Mouse (Mus musculus) intestine, embryonic 15.5 days (tissue): Measurements from ENCODE around the gene Sestd1. TPM values are rescaled to one million over a fixed set of nuclear protein-coding genes. Genes with fewer than 3 reads are reported as not detected.

ENCODE experiments used
- ATAC-seq: fragments of 200-750 bp; cut with Nextera tagmentation; 2 replicates; pipeline ENCODE4 v1.8.0; 2017; ENCODE audit warnings: moderate TSS enrichment, moderate library complexity
- H3K27ac ChIP-seq: fragments of 300-500 bp; sonication (generic); 2 replicates; pipeline ENCODE4 v1.5.1; 2015; ENCODE audit warnings: mild to moderate bottlenecking, inconsistent platforms
- H3K27me3 ChIP-seq: fragments of 300-500 bp; sonication (generic); replicated peaks from 2 replicates; pipeline ENCODE4 v1.6.1; 2015; ENCODE audit warnings: inconsistent platforms
- H3K36me3 ChIP-seq: fragments of 300-500 bp; sonication (generic); 2 replicates; pipeline ENCODE4 v1.6.1; 2015; ENCODE audit warnings: inconsistent platforms
- H3K4me1 ChIP-seq: fragments of 300-500 bp; sonication (generic); replicated peaks from 2 replicates; pipeline ENCODE4 v1.6.1; 2015; ENCODE audit warnings: inconsistent platforms
- H3K4me2 ChIP-seq: fragments of 300-500 bp; sonication (generic); replicated peaks from 2 replicates; pipeline ENCODE4 v1.6.1; 2015; ENCODE audit warnings: mild to moderate bottlenecking, inconsistent platforms
- H3K4me3 ChIP-seq: fragments of 300-500 bp; sonication (generic); replicated peaks from 2 replicates; pipeline ENCODE4 v1.5.1; 2015; ENCODE audit warnings: inconsistent platforms
- H3K9ac ChIP-seq: fragments of 300-500 bp; sonication (generic); 2 replicates; pipeline ENCODE4 v1.6.1; 2015; ENCODE audit warnings: inconsistent platforms
- H3K9me3 ChIP-seq: fragments of 300-500 bp; sonication (generic); 2 replicates; pipeline ENCODE4 v1.6.1; 2016; ENCODE audit warnings: inconsistent platforms
- WGBS: fragments of 180-500 bp; shearing (Covaris S2); methylation state at CpG from one replicate; pipeline ENCODE4 v1.1.7; 2015; 5-methylcytosine and 5-hydroxymethylcytosine counted together
- polyA plus RNA-seq: library from polyadenylated mRNA; unstranded; fragments of >200 nt; fragmentation: Nextera tagmentation; extraction: Ambion mirVana; gene quantifications from 2 replicates; pipeline ENCODE4 v1.2.1, GENCODE M21; 2015

The Sestd1 gene
- polyA plus RNA-seq, 1 experiment from 2014 or later, result 17.3 TPM

- no peaks in the 10 kb centered on the region; the same call in 1 of the 2 replicates for H3K4me1 ChIP-seq
- no peak overlapping the region for H3K27ac ChIP-seq
- 56% methylated on average over 9 of the region's 9 CpGs for WGBS
- no peak overlapping the region for H3K4me3 ChIP-seq
- H3K4me2 ChIP-seq, result no peak overlapping the region
- H3K9ac ChIP-seq, result no peak overlapping the region
- H3K36me3 ChIP-seq, result no peaks in the 10 kb centered on the region
- H3K9me3 ChIP-seq, result no peaks in the 10 kb centered on the region
- ATAC-seq, result no peak
- H3K27me3 ChIP-seq, result no peaks in the 10 kb centered on the region
Measured at GRCm38 (mm10) chr2:77301687-77302389, 21.4 kb upstream of the Sestd1 start.

- Histone ChIP-seq H3K4me1 (no peaks in the 10 kb centered on the region), H3K27ac (no peak overlapping the region), H3K9me3 (no peaks in the 10 kb centered on the region), H3K4me3 (no peak overlapping the region), H3K36me3 (no peaks in the 10 kb centered on the region), H3K9ac (no peak overlapping the region), H3K27me3 (no peaks in the 10 kb centered on the region), H3K4me2 (no peak overlapping the region)
- no peak for ATAC-seq
- 77% methylated on average over 6 of the region's 6 CpGs for WGBS
Measured at GRCm38 (mm10) chr2:77289701-77290100, 9.3 kb upstream of the Sestd1 start.

- Histone ChIP-seq H3K27me3 (no peaks in the 10 kb centered on the region), H3K4me3 (no peak overlapping the region), H3K36me3 (no peaks in the 10 kb centered on the region), H3K4me2 (no peak overlapping the region), H3K27ac (no peak overlapping the region), H3K4me1 (no peaks in the 10 kb centered on the region), H3K9me3 (no peaks in the 10 kb centered on the region), H3K9ac (no peak overlapping the region)
- ATAC-seq, result no peak
- WGBS, result 63% methylated on average over 2 of the region's 2 CpGs
Measured at GRCm38 (mm10) chr2:77286755-77287154, 6.4 kb upstream of the Sestd1 start.

- ATAC-seq, result no peak
- Histone ChIP-seq H3K27me3 (no peaks in the 10 kb centered on the region), H3K27ac (no peak overlapping the region), H3K4me3 (no peak overlapping the region), H3K4me1 (no peaks in the 10 kb centered on the region; the same call in 1 of the 2 replicates), H3K9me3 (no peaks in the 10 kb centered on the region), H3K36me3 (no peaks in the 10 kb centered on the region), H3K9ac (no peak overlapping the region), H3K4me2 (no peak overlapping the region)
- 71% methylated on average over 2 of the region's 2 CpGs for WGBS
Measured at GRCm38 (mm10) chr2:77284281-77284899, 4.0 kb upstream of the Sestd1 start.

GRCm38 (mm10) chr2:77279861-77280511, 406 bp downstream of the Sestd1 start:
- WGBS, result under 1% methylated on average over 43 of the region's 57 CpGs
- ATAC-seq, result peak; percentile 34
- Histone ChIP-seq H3K4me2 (peak overlapping the region; percentile 90), H3K36me3 (no peaks in the 10 kb centered on the region), H3K9me3 (no peaks in the 10 kb centered on the region), H3K27ac (peak overlapping the region; percentile 69), H3K4me3 (peak overlapping the region; percentile 77), H3K9ac (peak overlapping the region; percentile 83), H3K27me3 (no peaks in the 10 kb centered on the region), H3K4me1 (peaks cover 13% of the 10 kb centered on the region)

GRCm38 (mm10) chr2:77277272-77277671, 3.1 kb downstream of the Sestd1 start:
- WGBS, result 49% methylated on average over 4 of the region's 4 CpGs
- Histone ChIP-seq H3K4me2 (no peak overlapping the region), H3K9me3 (no peaks in the 10 kb centered on the region), H3K27ac (no peak overlapping the region), H3K27me3 (no peaks in the 10 kb centered on the region), H3K9ac (no peak overlapping the region), H3K4me3 (no peak overlapping the region), H3K4me1 (peaks cover 22% of the 10 kb centered on the region), H3K36me3 (no peaks in the 10 kb centered on the region)
- ATAC-seq, result no peak

- Histone ChIP-seq H3K4me2 (peak overlapping the region; percentile 29; the same call in 1 of the 2 replicates), H3K27ac (no peak overlapping the region), H3K9ac (no peak overlapping the region), H3K9me3 (no peaks in the 10 kb centered on the region), H3K4me1 (peaks cover 24% of the 10 kb centered on the region), H3K36me3 (no peaks in the 10 kb centered on the region), H3K4me3 (no peak overlapping the region), H3K27me3 (no peaks in the 10 kb centered on the region)
- ATAC-seq, result peak; percentile 58
- 69% methylated on average over 5 of the region's 5 CpGs for WGBS
Measured at GRCm38 (mm10) chr2:77275851-77276250, 4.5 kb downstream of the Sestd1 start.

GRCm38 (mm10) chr2:77274976-77275641, 5.3 kb downstream of the Sestd1 start:
- Histone ChIP-seq H3K27ac (no peak overlapping the region), H3K4me2 (no peak overlapping the region)
- WGBS, result 76% methylated on average over 9 of the region's 9 CpGs

GRCm38 (mm10) chr2:77272953-77273352, 7.4 kb downstream of the Sestd1 start:
- no peak overlapping the region for H3K27ac ChIP-seq
- H3K27me3 ChIP-seq, result no peaks in the 10 kb centered on the region
- H3K4me1 ChIP-seq, result peaks cover 41% of the 10 kb centered on the region
- H3K36me3 ChIP-seq, result no peaks in the 10 kb centered on the region
- WGBS, result 90% methylated on average over 2 of the region's 2 CpGs
- no peak overlapping the region for H3K9ac ChIP-seq
- no peak overlapping the region for H3K4me2 ChIP-seq
- ATAC-seq, result no peak
- no peak overlapping the region for H3K4me3 ChIP-seq
- no peaks in the 10 kb centered on the region for H3K9me3 ChIP-seq

More at GRCm38 (mm10) chr2:77274976-77275641, 5.3 kb downstream of the Sestd1 start:
- H3K4me1 ChIP-seq, result peaks cover 27% of the 10 kb centered on the region
- H3K36me3 ChIP-seq, result no peaks in the 10 kb centered on the region
- H3K9ac ChIP-seq, result no peak overlapping the region
- no peak overlapping the region for H3K4me3 ChIP-seq
- ATAC-seq, result no peak
- H3K9me3 ChIP-seq, result no peaks in the 10 kb centered on the region
- no peaks in the 10 kb centered on the region for H3K27me3 ChIP-seq

- H3K4me2 ChIP-seq, result no peak overlapping the region
- H3K4me3 ChIP-seq, result no peak overlapping the region
- no peak overlapping the region for H3K9ac ChIP-seq
- whole genome bisulfite sequencing, result 81% methylated on average over 7 of the region's 7 CpGs
- no peak for ATAC-seq
- H3K4me1 ChIP-seq, result peaks cover 42% of the 10 kb centered on the region
- no peaks in the 10 kb centered on the region for H3K27me3 ChIP-seq
- no peaks in the 10 kb centered on the region for H3K9me3 ChIP-seq
- H3K36me3 ChIP-seq, result no peaks in the 10 kb centered on the region
- H3K27ac ChIP-seq, result no peak overlapping the region
Measured at GRCm38 (mm10) chr2:77270781-77271180, 9.6 kb downstream of the Sestd1 start.

GRCm38 (mm10) chr2:77270136-77270535, 10.3 kb downstream of the Sestd1 start:
- no peak overlapping the region for H3K4me2 ChIP-seq
- no peak overlapping the region for H3K9ac ChIP-seq
- H3K4me1 ChIP-seq, result peaks cover 37% of the 10 kb centered on the region
- no peak overlapping the region for H3K4me3 ChIP-seq
- no peaks in the 10 kb centered on the region for H3K27me3 ChIP-seq
- H3K9me3 ChIP-seq, result no peaks in the 10 kb centered on the region
- no peaks in the 10 kb centered on the region for H3K36me3 ChIP-seq
- H3K27ac ChIP-seq, result peak overlapping the region; percentile 86; the same call in 1 of the 2 replicates
- WGBS, result 47% methylated on average over 1 of the region's 1 CpGs
- ATAC-seq, result no peak

GRCm38 (mm10) chr2:77268612-77269239, 11.7 kb downstream of the Sestd1 start:
- H3K9me3 ChIP-seq, result no peaks in the 10 kb centered on the region
- peak overlapping the region; percentile 12 for H3K4me2 ChIP-seq
- WGBS, result 54% methylated on average over 5 of the region's 5 CpGs
- H3K36me3 ChIP-seq, result no peaks in the 10 kb centered on the region
- H3K9ac ChIP-seq, result no peak overlapping the region
- H3K4me3 ChIP-seq, result no peak overlapping the region
- no peaks in the 10 kb centered on the region for H3K27me3 ChIP-seq
- peak; percentile 89 for ATAC-seq
- peak overlapping the region; percentile 86 for H3K27ac ChIP-seq
- H3K4me1 ChIP-seq, result peaks cover 40% of the 10 kb centered on the region
